Mouse (Mus musculus) intestine, postnatal 0 days (tissue): ENCODE results near the gene Wipi2. TPM values are rescaled to one million over a fixed set of nuclear protein-coding genes. Genes with fewer than 3 reads are reported as not detected.
A peak's percentile ranks its signal among the peaks of the same experiment; 100 is the strongest.

Source experiments
- ATAC-seq: fragments of 200-750 bp; cut with Nextera tagmentation; 2 replicates; pipeline ENCODE4 v1.8.0; 2017; ENCODE audit warnings: mild to moderate bottlenecking, moderate TSS enrichment, moderate library complexity
- H3K27ac ChIP-seq: fragments of 300-500 bp; sonication (generic); 2 replicates; pipeline ENCODE4 v1.5.1; 2014; ENCODE audit warnings: mild to moderate bottlenecking, low read depth, low read length, moderate library complexity
- H3K27me3 ChIP-seq: fragments of 300-500 bp; sonication (generic); replicated peaks from 2 replicates; pipeline ENCODE4 v1.6.1; 2014; ENCODE audit warnings: low read length, mixed read lengths; ENCODE audit not compliant: control insufficient read depth, insufficient read depth
- H3K36me3 ChIP-seq: fragments of 300-500 bp; sonication (generic); 2 replicates; pipeline ENCODE4 v1.6.1; 2014; ENCODE audit warnings: mild to moderate bottlenecking, moderate library complexity; ENCODE audit not compliant: control insufficient read depth, insufficient read depth
- H3K4me1 ChIP-seq: fragments of 300-500 bp; sonication (generic); replicated peaks from 2 replicates; pipeline ENCODE4 v1.6.1; 2014; ENCODE audit warnings: antibody characterized with exemption, low read length, mixed read lengths; ENCODE audit not compliant: control insufficient read depth, insufficient read depth
- H3K4me2 ChIP-seq: fragments of 300-500 bp; sonication (generic); replicated peaks from 2 replicates; pipeline ENCODE4 v1.6.1; 2014; ENCODE audit warnings: low read depth, mild to moderate bottlenecking, moderate library complexity
- H3K4me3 ChIP-seq: fragments of 300-500 bp; sonication (generic); 2 replicates; pipeline ENCODE4 v1.5.1; 2014; ENCODE audit warnings: low read depth, low read length
- H3K9ac ChIP-seq: fragments of 300-500 bp; sonication (generic); 2 replicates; pipeline ENCODE4 v1.6.1; 2014; ENCODE audit warnings: mild to moderate bottlenecking, low read depth, low read length
- H3K9me3 ChIP-seq: fragments of 300-500 bp; sonication (generic); 2 replicates; pipeline ENCODE4 v1.6.1; 2016; ENCODE audit warnings: mixed run types; ENCODE audit not compliant: control insufficient read depth
- CTCF ChIP-seq: sonication (generic); IDR thresholded peaks from 2 replicates; pipeline ENCODE4 v1.5.1; 2016; ENCODE audit warnings: low read depth, mild to moderate bottlenecking, control low read depth, antibody characterized with exemption, moderate library complexity
- WGBS: fragments of 180-500 bp; shearing (Covaris S2); extraction: QIAGEN DNeasy Blood & Tissue Kit; methylation state at CpG from one replicate; pipeline ENCODE4 v1.1.7; 2014; 5-methylcytosine and 5-hydroxymethylcytosine counted together
- polyA plus RNA-seq: library from polyadenylated mRNA; unstranded; fragments of >200 nt; fragmentation: Nextera tagmentation; extraction: Ambion mirVana; gene quantifications from 2 replicates; pipeline ENCODE4 v1.2.1, GENCODE M21; 2015

The Wipi2 gene
- polyA plus RNA-seq, 1 experiment from 2014 or later: 25.5 TPM

- Histone ChIP-seq H3K9ac (no peak overlapping the region), H3K4me3 (peak overlapping the region; percentile 56; the same call in 1 of the 2 replicates), H3K36me3 (no peaks in the 10 kb centered on the region), H3K27me3 (peaks cover 17% of the 10 kb centered on the region; the same call in 1 of the 2 replicates), H3K4me2 (peak overlapping the region; percentile 97), H3K27ac (no peak overlapping the region), H3K9me3 (no peaks in the 10 kb centered on the region), H3K4me1 (0 out of 2 replicates have a peak, but pooled peaks cover 3% of the 10 kb centered on the region)
- peak; percentile 29 for ATAC-seq
- no peak for TF ChIP-seq CTCF
- WGBS: 5% methylated on average over 15 of the region's 15 CpGs
These were observed 73.5 kb downstream of the Wipi2 start for GRCm38 (mm10) chr5:142700842-142701589.

GRCm38 (mm10) chr5:142701651-142702510 is 74.4 kb downstream of the Wipi2 start:
- Histone ChIP-seq H3K9me3 (no peaks in the 10 kb centered on the region), H3K27me3 (peaks cover 17% of the 10 kb centered on the region; the same call in 1 of the 2 replicates), H3K4me1 (0 out of 2 replicates have a peak, but pooled peaks cover 3% of the 10 kb centered on the region), H3K4me2 (peak overlapping the region; percentile 97), H3K27ac (no peak overlapping the region), H3K4me3 (peak overlapping the region; percentile 56), H3K9ac (peak overlapping the region; percentile 37), H3K36me3 (no peaks in the 10 kb centered on the region)
- no peak for TF ChIP-seq CTCF
- ATAC-seq: peak; percentile 75
- 1% methylated on average over 45 of the region's 72 CpGs for WGBS

- 22% methylated on average over 18 of the region's 18 CpGs for WGBS
- Histone ChIP-seq H3K9me3 (no peaks in the 10 kb centered on the region), H3K36me3 (no peaks in the 10 kb centered on the region), H3K4me2 (peak overlapping the region; percentile 97), H3K27ac (no peak overlapping the region), H3K9ac (peak overlapping the region; percentile 37; the same call in 1 of the 2 replicates), H3K4me3 (peak overlapping the region; percentile 56), H3K27me3 (peaks cover 17% of the 10 kb centered on the region; the same call in 1 of the 2 replicates), H3K4me1 (0 out of 2 replicates have a peak, but pooled peaks cover 3% of the 10 kb centered on the region)
- no peak for ATAC-seq
- TF ChIP-seq CTCF: no peak
These were observed 75.1 kb downstream of the Wipi2 start for GRCm38 (mm10) chr5:142702511-142703138.

- TF ChIP-seq CTCF: no peak
- no peak for ATAC-seq
- Histone ChIP-seq H3K4me2 (no peak overlapping the region), H3K36me3 (no peaks in the 10 kb centered on the region), H3K9me3 (no peaks in the 10 kb centered on the region), H3K27me3 (peaks cover 17% of the 10 kb centered on the region; the same call in 1 of the 2 replicates), H3K9ac (no peak overlapping the region), H3K4me1 (0 out of 2 replicates have a peak, but pooled peaks cover 3% of the 10 kb centered on the region), H3K4me3 (no peak overlapping the region), H3K27ac (no peak overlapping the region)
- 87% methylated on average over 10 of the region's 10 CpGs for WGBS
These were observed 76.1 kb downstream of the Wipi2 start for GRCm38 (mm10) chr5:142703569-142703968.

GRCm38 (mm10) chr5:142707709-142708108 is 80.2 kb downstream of the Wipi2 start:
- H3K36me3 ChIP-seq: no peaks in the 10 kb centered on the region
- TF ChIP-seq CTCF: no peak
- no peak overlapping the region for H3K9ac ChIP-seq
- ATAC-seq: no peak
- no peak overlapping the region for H3K4me2 ChIP-seq
- H3K4me1 ChIP-seq: no peaks in the 10 kb centered on the region
- no peak overlapping the region for H3K4me3 ChIP-seq
- 0 out of 2 replicates have a peak, but pooled peaks cover 3% of the 10 kb centered on the region for H3K27me3 ChIP-seq
- 0 out of 2 replicates have a peak, but pooled peaks cover 4% of the 10 kb centered on the region for H3K9me3 ChIP-seq
- H3K27ac ChIP-seq: no peak overlapping the region
- WGBS: 82% methylated on average over 5 of the region's 5 CpGs
